Mouse (Mus musculus) G1E (cell line): ENCODE measurements at regions not wholly inside any gene's neighbourhood (a gene's known extent, or its start where the extent isn't known, plus 50 kb on each side); places are given as distances from the start of the nearest gene placed in this dataset.
"Not testable (repeated sequence)": the region's sequence is repeated elsewhere in the genome, so short reads cannot be mapped to it uniquely, and the experiment has no call there.

Experiments
- ATAC-seq: 2 replicates; pipeline ENCODE4 v1.8.0; 2016; ENCODE audit warnings: mild to moderate bottlenecking; ENCODE audit not compliant: insufficient number of reproducible peaks, poor library complexity, low FRiP score, severe bottlenecking; ENCODE audit errors: extremely low read depth
- DNase-seq: peaks from one replicate; pipeline ENCODE4 v3.0.0; 2012; ENCODE audit warnings: low spot score
- H3K27me3 ChIP-seq: 2 replicates; pipeline ENCODE4 v1.6.1; 2012; ENCODE audit warnings: mild to moderate bottlenecking, low read length, inconsistent platforms; ENCODE audit not compliant: insufficient read depth
- H3K36me3 ChIP-seq: replicated peaks from 2 replicates; pipeline ENCODE3; 2012; ENCODE audit warnings: mild to moderate bottlenecking, inconsistent platforms
- H3K4me1 ChIP-seq: 2 replicates; pipeline ENCODE4 v1.6.1; 2012; ENCODE audit warnings: low read depth, low read length, inconsistent platforms, mixed read lengths; ENCODE audit not compliant: insufficient read depth
- H3K4me3 ChIP-seq: 2 replicates; pipeline ENCODE4 v1.5.1; 2012; ENCODE audit warnings: low read depth, mild to moderate bottlenecking, inconsistent platforms, low read length, moderate library complexity, mixed read lengths
- H3K9me3 ChIP-seq: replicated peaks from 2 replicates; pipeline ENCODE4 v1.6.1; 2012; ENCODE audit warnings: inconsistent platforms
- CTCF ChIP-seq: IDR thresholded peaks from 2 replicates; pipeline ENCODE4 v1.5.1; 2012; ENCODE audit warnings: low read depth, low read length, inconsistent platforms, mixed read lengths
- GATA1 ChIP-seq: IDR thresholded peaks from 2 replicates; pipeline ENCODE4 v1.6.1; 2012; ENCODE audit warnings: borderline replicate concordance, low read length, inconsistent platforms, mixed read lengths
- GATA2 ChIP-seq: IDR thresholded peaks from 2 replicates; pipeline ENCODE4 v1.6.1; 2012; ENCODE audit warnings: low read depth, low read length, inconsistent platforms, borderline replicate concordance
- POLR2AphosphoS5 ChIP-seq: IDR thresholded peaks from 2 replicates; pipeline ENCODE4 v1.6.1; 2012; ENCODE audit warnings: low read depth, low read length, inconsistent platforms; ENCODE audit not compliant: insufficient replicate concordance
- TAL1 ChIP-seq: conservative IDR thresholded peaks from 2 replicates; pipeline ENCODE4 v1.6.1; 2012; ENCODE audit warnings: low read depth, low read length, inconsistent platforms, mixed read lengths

- Histone ChIP-seq H3K4me3 (no peak overlapping the region), H3K36me3 (no peaks in the 10 kb centered on the region), H3K4me1 (no peaks in the 10 kb centered on the region), H3K27me3 (no peaks in the 10 kb centered on the region), H3K9me3 (no peaks in the 10 kb centered on the region)
- no peak for TF ChIP-seq GATA1
- no peak for TF ChIP-seq TAL1
- DNase-seq (no peak), ATAC-seq (no peak)
These were observed 278.7 kb downstream of the Plod2 start for GRCm38 (mm10) chr9:92820721-92821120.

- TF ChIP-seq CTCF (no peak), GATA2 (no peak), POLR2AphosphoS5 (no peak), GATA1 (no peak), TAL1 (no peak)
- Histone ChIP-seq H3K36me3 (no peaks in the 10 kb centered on the region), H3K27me3 (no peaks in the 10 kb centered on the region), H3K4me3 (no peak overlapping the region), H3K4me1 (no peaks in the 10 kb centered on the region), H3K9me3 (peaks cover 4% of the 10 kb centered on the region; the same call in 1 of the 2 replicates)
- ATAC-seq (no peak), DNase-seq (no peak)
These were observed 284.8 kb downstream of the Plod2 start for GRCm38 (mm10) chr9:92826708-92827353.

- not testable (repeated sequence) for H3K9me3 ChIP-seq, H3K4me3 ChIP-seq, H3K36me3 ChIP-seq, H3K27me3 ChIP-seq, H3K4me1 ChIP-seq, DNase-seq, ATAC-seq
These were observed 294.1 kb downstream of the Plod2 start for GRCm38 (mm10) chr9:92836156-92836555.

- DNase-seq (no peak), ATAC-seq (no peak)
- H3K4me1 ChIP-seq = no peaks in the 10 kb centered on the region
- no peaks in the 10 kb centered on the region for H3K36me3 ChIP-seq
- no peak for TF ChIP-seq CTCF
- no peak for TF ChIP-seq POLR2AphosphoS5
- TF ChIP-seq GATA2 = no peak
- no peak for TF ChIP-seq GATA1
- TF ChIP-seq TAL1 = no peak
- H3K4me3 ChIP-seq = no peak overlapping the region
- H3K9me3 ChIP-seq = no peaks in the 10 kb centered on the region
- no peaks in the 10 kb centered on the region for H3K27me3 ChIP-seq
These were observed 314.5 kb downstream of the Plod2 start for GRCm38 (mm10) chr9:92856410-92857083.

GRCm38 (mm10) chr9:92865822-92866221 lies 323.8 kb downstream of the Plod2 start:
- DNase-seq = no peak
- Histone ChIP-seq H3K27me3 (no peaks in the 10 kb centered on the region), H3K4me1 (no peaks in the 10 kb centered on the region), H3K36me3 (no peaks in the 10 kb centered on the region), H3K4me3 (no peak overlapping the region), H3K9me3 (no peaks in the 10 kb centered on the region)
- ATAC-seq = no peak
- no peak for TF ChIP-seq GATA2
- no peak for TF ChIP-seq POLR2AphosphoS5
- TF ChIP-seq TAL1 = no peak
- no peak for TF ChIP-seq GATA1
- no peak for TF ChIP-seq CTCF

- no peaks in the 10 kb centered on the region for H3K36me3 ChIP-seq
- no peak overlapping the region for H3K4me3 ChIP-seq
- ATAC-seq (no peak), DNase-seq (no peak)
- H3K9me3 ChIP-seq = no peaks in the 10 kb centered on the region
- TF ChIP-seq CTCF (no peak), GATA2 (no peak), POLR2AphosphoS5 (no peak), TAL1 (no peak), GATA1 (no peak)
- no peaks in the 10 kb centered on the region for H3K27me3 ChIP-seq
- no peaks in the 10 kb centered on the region for H3K4me1 ChIP-seq
These were observed 336.6 kb downstream of the Plod2 start for GRCm38 (mm10) chr9:92878589-92878988.

- no peaks in the 10 kb centered on the region for H3K9me3 ChIP-seq
These were observed 337.8 kb downstream of the Plod2 start for GRCm38 (mm10) chr9:92879812-92880211.

More at GRCm38 (mm10) chr9:92879812-92880211, 337.8 kb downstream of the Plod2 start:
- H3K36me3 ChIP-seq = no peaks in the 10 kb centered on the region
- no peak for DNase-seq
- no peak overlapping the region for H3K4me3 ChIP-seq
- TF ChIP-seq GATA2 = no peak
- no peak for TF ChIP-seq POLR2AphosphoS5
- TF ChIP-seq CTCF = no peak
- TF ChIP-seq GATA1 = no peak
- TF ChIP-seq TAL1 = no peak
- no peaks in the 10 kb centered on the region for H3K27me3 ChIP-seq
- H3K4me1 ChIP-seq = no peaks in the 10 kb centered on the region
- ATAC-seq = no peak
